Mouse (Mus musculus): ENCODE measurements at regions not wholly inside any gene's neighbourhood (a gene's known extent, or its start where the extent isn't known, plus 50 kb on each side); places are given as distances from the start of the nearest gene placed in this dataset.

- TF ChIP-seq POLR2A (IDR thresholded peaks at IDR 0.05; ENCODE audit: low read depth, low read length) (no peak), CTCF (IDR thresholded peaks at IDR 0.05; ENCODE audit: extremely low read depth, insufficient read length, insufficient replicate concordance, low read depth, low read length) (no peak)
- no peaks in the 10 kb centered on the region for H3K27me3 ChIP-seq (ENCODE audit: control insufficient read depth, insufficient read depth, low read length)
- H3K27ac ChIP-seq (ENCODE audit: insufficient read depth, low read depth, low read length), result no peak overlapping the region
- H3K36me3 ChIP-seq (ENCODE audit: control insufficient read depth, insufficient read depth, low read length), result no peaks in the 10 kb centered on the region
- WGBS, result 59% methylated on average over 6 of the region's 6 CpGs
- no peak overlapping the region for H3K4me3 ChIP-seq (ENCODE audit: low read depth, low read length)
- H3K4me1 ChIP-seq (ENCODE audit: control insufficient read depth, insufficient read depth, insufficient read length, low read length), result no peaks in the 10 kb centered on the region
Measured at GRCm38 (mm10) chr6:126481257-126481656, 54.0 kb downstream of the Kcna5 start.

GRCm38 (mm10) chr6:126477506-126477905, 57.7 kb downstream of the Kcna5 start:
- TF ChIP-seq POLR2A (IDR thresholded peaks at IDR 0.05; ENCODE audit: low read depth, low read length) (no peak), CTCF (IDR thresholded peaks at IDR 0.05; ENCODE audit: extremely low read depth, insufficient read length, insufficient replicate concordance, low read depth, low read length) (no peak)
- WGBS, result 28% methylated on average over 2 of the region's 2 CpGs
- no peaks in the 10 kb centered on the region for H3K27me3 ChIP-seq (ENCODE audit: control insufficient read depth, insufficient read depth, low read length)
- no peaks in the 10 kb centered on the region for H3K4me1 ChIP-seq (ENCODE audit: control insufficient read depth, insufficient read depth, insufficient read length, low read length)
- no peak overlapping the region for H3K4me3 ChIP-seq (ENCODE audit: low read depth, low read length)
- H3K36me3 ChIP-seq (ENCODE audit: control insufficient read depth, insufficient read depth, low read length), result no peaks in the 10 kb centered on the region
- no peak overlapping the region for H3K27ac ChIP-seq (ENCODE audit: insufficient read depth, low read depth, low read length)

- Histone ChIP-seq H3K27ac (ENCODE audit: insufficient read depth, low read depth, low read length) (no peak overlapping the region), H3K36me3 (ENCODE audit: control insufficient read depth, insufficient read depth, low read length) (no peaks in the 10 kb centered on the region), H3K4me3 (ENCODE audit: low read depth, low read length) (no peak overlapping the region), H3K27me3 (ENCODE audit: control insufficient read depth, insufficient read depth, low read length) (no peaks in the 10 kb centered on the region), H3K4me1 (ENCODE audit: control insufficient read depth, insufficient read depth, insufficient read length, low read length) (no peaks in the 10 kb centered on the region)
- TF ChIP-seq POLR2A (IDR thresholded peaks at IDR 0.05; ENCODE audit: low read depth, low read length) (no peak), CTCF (IDR thresholded peaks at IDR 0.05; ENCODE audit: extremely low read depth, insufficient read length, insufficient replicate concordance, low read depth, low read length) (no peak)
- WGBS, result 56% methylated on average over 1 of the region's 1 CpGs
Measured at GRCm38 (mm10) chr6:126476758-126477157, 58.5 kb downstream of the Kcna5 start.

GRCm38 (mm10) chr6:126475555-126475954, 59.7 kb downstream of the Kcna5 start:
- TF ChIP-seq POLR2A (IDR thresholded peaks at IDR 0.05; ENCODE audit: low read depth, low read length) (no peak), CTCF (IDR thresholded peaks at IDR 0.05; ENCODE audit: extremely low read depth, insufficient read length, insufficient replicate concordance, low read depth, low read length) (no peak)
- no peaks in the 10 kb centered on the region for H3K36me3 ChIP-seq (ENCODE audit: control insufficient read depth, insufficient read depth, low read length)
- H3K4me3 ChIP-seq (ENCODE audit: low read depth, low read length), result no peak overlapping the region
- no peaks in the 10 kb centered on the region for H3K4me1 ChIP-seq (ENCODE audit: control insufficient read depth, insufficient read depth, insufficient read length, low read length)
- no peaks in the 10 kb centered on the region for H3K27me3 ChIP-seq (ENCODE audit: control insufficient read depth, insufficient read depth, low read length)
- H3K27ac ChIP-seq (ENCODE audit: insufficient read depth, low read depth, low read length), result no peak overlapping the region
- WGBS, result 66% methylated on average over 8 of the region's 8 CpGs

GRCm38 (mm10) chr6:126453751-126454150, 81.5 kb downstream of the Kcna5 start:
- TF ChIP-seq POLR2A (IDR thresholded peaks at IDR 0.05; ENCODE audit: low read depth, low read length) (no peak), CTCF (IDR thresholded peaks at IDR 0.05; ENCODE audit: extremely low read depth, insufficient read length, insufficient replicate concordance, low read depth, low read length) (no peak)
- Histone ChIP-seq H3K4me1 (ENCODE audit: control insufficient read depth, insufficient read depth, insufficient read length, low read length) (no peaks in the 10 kb centered on the region), H3K27me3 (ENCODE audit: control insufficient read depth, insufficient read depth, low read length) (no peaks in the 10 kb centered on the region), H3K4me3 (ENCODE audit: low read depth, low read length) (no peak overlapping the region), H3K27ac (ENCODE audit: insufficient read depth, low read depth, low read length) (no peak overlapping the region), H3K36me3 (ENCODE audit: control insufficient read depth, insufficient read depth, low read length) (no peaks in the 10 kb centered on the region)
- WGBS, result 62% methylated on average over 1 of the region's 1 CpGs

- no peak overlapping the region for H3K27ac ChIP-seq (ENCODE audit: insufficient read depth, low read depth, low read length)
- TF ChIP-seq POLR2A (IDR thresholded peaks at IDR 0.05; ENCODE audit: low read depth, low read length) (no peak), CTCF (IDR thresholded peaks at IDR 0.05; ENCODE audit: extremely low read depth, insufficient read length, insufficient replicate concordance, low read depth, low read length) (no peak)
- no peaks in the 10 kb centered on the region for H3K27me3 ChIP-seq (ENCODE audit: control insufficient read depth, insufficient read depth, low read length)
- no peaks in the 10 kb centered on the region for H3K36me3 ChIP-seq (ENCODE audit: control insufficient read depth, insufficient read depth, low read length)
- no peaks in the 10 kb centered on the region for H3K4me1 ChIP-seq (ENCODE audit: control insufficient read depth, insufficient read depth, insufficient read length, low read length)
- WGBS, result 18% methylated on average over 3 of the region's 3 CpGs
- no peak overlapping the region for H3K4me3 ChIP-seq (ENCODE audit: low read depth, low read length)
Measured at GRCm38 (mm10) chr6:126445519-126445918, 89.7 kb downstream of the Kcna5 start.

- no peaks in the 10 kb centered on the region for H3K27me3 ChIP-seq (ENCODE audit: control insufficient read depth, insufficient read depth, low read length)
- H3K4me3 ChIP-seq (ENCODE audit: low read depth, low read length), result no peak overlapping the region
- WGBS, result 86% methylated on average over 1 of the region's 1 CpGs
- H3K36me3 ChIP-seq (ENCODE audit: control insufficient read depth, insufficient read depth, low read length), result no peaks in the 10 kb centered on the region
- no peak overlapping the region for H3K27ac ChIP-seq (ENCODE audit: insufficient read depth, low read depth, low read length)
- H3K4me1 ChIP-seq (ENCODE audit: control insufficient read depth, insufficient read depth, insufficient read length, low read length), result no peaks in the 10 kb centered on the region
- no peak for TF ChIP-seq CTCF (IDR thresholded peaks at IDR 0.05; ENCODE audit: extremely low read depth, insufficient read length, insufficient replicate concordance, low read depth, low read length)
- no peak for TF ChIP-seq POLR2A (IDR thresholded peaks at IDR 0.05; ENCODE audit: low read depth, low read length)
Measured at GRCm38 (mm10) chr6:126440254-126440653, 95.0 kb downstream of the Kcna5 start.
